Mouse (Mus musculus) testis, adult 2 months (tissue): ENCODE results near the gene Slc44a1. TPM values are rescaled to one million over a fixed set of nuclear protein-coding genes. Genes with fewer than 3 reads are reported as not detected.

Experiments
- H3K27ac ChIP-seq: fragments of 200-500 bp; 2 replicates; pipeline ENCODE4 v1.5.1; 2012; ENCODE audit warnings: low read depth, low read length; ENCODE audit not compliant: control insufficient read depth, insufficient read depth
- H3K27me3 ChIP-seq: fragments of 200-500 bp; 2 replicates; pipeline ENCODE4 v1.6.1; 2012; ENCODE audit warnings: mild to moderate bottlenecking, low read length, moderate library complexity; ENCODE audit not compliant: control insufficient read depth, insufficient read depth
- H3K36me3 ChIP-seq: fragments of 200-500 bp; 2 replicates; pipeline ENCODE4 v1.6.1; 2012; ENCODE audit warnings: mild to moderate bottlenecking, low read length; ENCODE audit not compliant: control insufficient read depth, insufficient read depth
- H3K4me1 ChIP-seq: fragments of 200-500 bp; 2 replicates; pipeline ENCODE4 v1.6.1; 2012; ENCODE audit warnings: low read length; ENCODE audit not compliant: control insufficient read depth, insufficient read depth
- H3K4me3 ChIP-seq: fragments of 200-500 bp; 2 replicates; pipeline ENCODE4 v1.5.1; 2012; ENCODE audit warnings: low read depth, mild to moderate bottlenecking, low read length, moderate library complexity, mixed read lengths; ENCODE audit not compliant: control insufficient read depth
- CTCF ChIP-seq: fragments of 200-500 bp; IDR thresholded peaks from 2 replicates; pipeline ENCODE4 v1.5.1; 2012; ENCODE audit warnings: low read depth, mild to moderate bottlenecking, inconsistent platforms, low read length, moderate library complexity; ENCODE audit not compliant: control insufficient read depth, insufficient read depth, insufficient replicate concordance
- POLR2A ChIP-seq: fragments of 200-500 bp; IDR thresholded peaks from 2 replicates; pipeline ENCODE4 v1.6.1; 2012; ENCODE audit warnings: low read depth, mild to moderate bottlenecking, inconsistent platforms, low read length, moderate library complexity; ENCODE audit not compliant: control insufficient read depth
- polyA plus RNA-seq: library from polyadenylated mRNA; depleted of rRNA; stranded (reverse); fragments of >200 nt; gene quantifications from 2 replicates; pipeline ENCODE4 v1.2.3, GENCODE M21; 2012

Gene Slc44a1
- polyA plus RNA-seq, 1 experiment: 3.3 TPM

GRCm38 (mm10) chr4:53512131-53512916, 72.1 kb downstream of the Slc44a1 start:
- H3K27ac ChIP-seq: no peak overlapping the region
- no peaks in the 10 kb centered on the region for H3K4me1 ChIP-seq
- TF ChIP-seq CTCF (no peak), POLR2A (no peak)

GRCm38 (mm10) chr4:53513276-53514081, 73.3 kb downstream of the Slc44a1 start:
- Histone ChIP-seq H3K36me3 (no peaks in the 10 kb centered on the region), H3K27me3 (no peaks in the 10 kb centered on the region), H3K27ac (no peak overlapping the region)

More at GRCm38 (mm10) chr4:53512131-53512916, 72.1 kb downstream of the Slc44a1 start:
- Histone ChIP-seq H3K36me3 (no peaks in the 10 kb centered on the region), H3K27me3 (no peaks in the 10 kb centered on the region), H3K4me3 (no peak overlapping the region)

GRCm38 (mm10) chr4:53516011-53516532, 75.9 kb downstream of the Slc44a1 start:
- no peaks in the 10 kb centered on the region for H3K4me1 ChIP-seq
- no peak overlapping the region for H3K4me3 ChIP-seq
- TF ChIP-seq POLR2A (no peak), CTCF (no peak)
- no peak overlapping the region for H3K27ac ChIP-seq
- H3K36me3 ChIP-seq: no peaks in the 10 kb centered on the region
- no peaks in the 10 kb centered on the region for H3K27me3 ChIP-seq

More at GRCm38 (mm10) chr4:53513276-53514081, 73.3 kb downstream of the Slc44a1 start:
- H3K4me1 ChIP-seq: no peaks in the 10 kb centered on the region
- TF ChIP-seq POLR2A (no peak), CTCF (no peak)
- no peak overlapping the region for H3K4me3 ChIP-seq

DNA sequence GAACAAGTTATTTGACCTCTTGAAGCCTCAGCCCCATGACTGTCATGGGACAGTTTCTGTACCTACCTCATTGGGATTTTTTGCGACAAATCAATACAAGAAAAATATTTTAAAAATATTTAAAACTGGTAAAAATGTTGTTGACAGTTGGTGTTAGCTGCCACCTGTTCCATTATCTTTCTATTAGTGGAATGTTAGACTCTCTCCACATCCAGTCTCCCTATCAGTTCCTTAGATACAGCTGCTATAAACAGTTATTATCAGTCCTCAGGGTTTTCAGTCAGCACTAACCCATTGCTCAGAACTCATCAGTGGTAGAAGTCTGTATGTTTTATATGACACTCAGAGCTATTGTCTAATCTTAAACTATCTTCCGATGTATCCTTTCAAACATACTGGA, 79.2 kb downstream of the Slc44a1 start:
- Histone ChIP-seq H3K4me1 (no peaks in the 10 kb centered on the region), H3K27ac (no peak overlapping the region), H3K27me3 (no peaks in the 10 kb centered on the region), H3K36me3 (no peaks in the 10 kb centered on the region), H3K4me3 (no peak overlapping the region)
- no peak for TF ChIP-seq CTCF
- no peak for TF ChIP-seq POLR2A

DNA sequence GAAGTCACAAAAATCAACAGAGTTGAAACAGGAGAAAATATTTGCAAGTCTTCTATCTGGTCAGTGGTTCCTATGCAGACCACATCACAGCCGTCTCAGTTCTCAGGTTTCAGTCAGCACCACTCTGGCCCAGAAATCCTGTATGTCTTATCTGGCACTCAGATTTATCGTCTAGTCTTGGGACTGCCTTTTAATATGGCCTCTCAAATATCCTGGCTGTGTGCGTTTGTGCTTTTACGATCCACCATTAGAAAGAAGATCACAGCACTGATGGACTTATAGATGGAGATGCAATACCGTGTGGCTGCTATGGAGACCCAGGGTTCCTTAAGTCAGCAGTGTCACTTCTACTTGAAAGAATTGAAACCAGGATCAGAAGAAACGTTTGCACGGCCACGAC, 80.8 kb downstream of the Slc44a1 start:
- Histone ChIP-seq H3K4me1 (no peaks in the 10 kb centered on the region), H3K27ac (no peak overlapping the region), H3K36me3 (no peaks in the 10 kb centered on the region), H3K27me3 (no peaks in the 10 kb centered on the region), H3K4me3 (no peak overlapping the region)
- TF ChIP-seq POLR2A (no peak), CTCF (no peak)

DNA sequence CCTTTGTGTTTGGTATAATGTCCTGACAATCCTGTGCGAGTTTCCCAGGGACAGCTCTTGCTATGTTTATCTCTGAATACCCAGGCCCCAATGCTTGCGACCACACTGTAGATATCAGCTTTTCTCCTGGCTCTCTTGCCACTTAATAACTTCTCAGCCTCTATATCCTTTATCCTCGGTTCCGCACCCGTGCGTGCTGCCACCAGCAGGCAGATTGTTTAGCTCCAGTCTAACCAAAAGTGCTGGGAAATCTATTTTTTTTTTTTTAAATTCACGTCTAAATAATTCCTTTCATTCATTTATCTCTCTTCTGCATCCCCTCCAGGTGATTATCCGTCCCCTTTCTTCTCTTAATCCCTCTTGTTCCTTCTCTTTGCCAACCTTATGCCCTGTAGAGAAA, 82.4 kb downstream of the Slc44a1 start:
- no peak overlapping the region for H3K27ac ChIP-seq
- H3K4me1 ChIP-seq: no peaks in the 10 kb centered on the region
- no peak overlapping the region for H3K4me3 ChIP-seq
- TF ChIP-seq POLR2A (no peak), CTCF (no peak)
- no peaks in the 10 kb centered on the region for H3K36me3 ChIP-seq
- no peaks in the 10 kb centered on the region for H3K27me3 ChIP-seq

DNA sequence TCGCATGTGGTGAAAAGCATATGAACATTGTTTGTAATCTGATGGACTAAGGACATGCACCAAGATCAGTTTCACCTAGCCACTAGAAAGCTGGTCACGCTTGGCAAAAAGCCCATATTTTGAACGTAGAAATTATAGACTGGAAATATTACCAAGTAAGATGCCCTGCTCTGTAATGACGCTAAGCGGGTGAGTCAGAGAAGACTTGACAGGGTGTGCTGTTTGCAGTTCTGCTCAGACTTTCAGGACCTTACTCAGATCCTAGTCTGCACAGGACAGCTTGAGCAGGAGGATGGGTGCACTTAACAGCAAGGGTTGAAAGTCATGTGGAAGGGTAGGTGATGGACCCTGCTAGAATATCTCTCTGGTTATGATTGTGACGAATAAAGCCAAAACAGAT, 85.3 kb downstream of the Slc44a1 start:
- Histone ChIP-seq H3K4me1 (no peaks in the 10 kb centered on the region), H3K4me3 (peak overlapping the region; percentile 45; the same call in 1 of the 2 replicates), H3K36me3 (no peaks in the 10 kb centered on the region), H3K27me3 (no peaks in the 10 kb centered on the region), H3K27ac (no peak overlapping the region)
- no peak for TF ChIP-seq POLR2A
- TF ChIP-seq CTCF: no peak
